Mouse (Mus musculus): ENCODE results near the gene Klhl30. TPM values are rescaled to one million over a fixed set of nuclear protein-coding genes. Genes with fewer than 3 reads are reported as not detected.

The Klhl30 gene
- polyA plus RNA-seq (2012) = not detected in 2 replicates

- TF ChIP-seq GATA1 (IDR thresholded peaks at IDR 0.05; ENCODE audit: low read length) = no peak
Measured at GRCm38 (mm10) chr1:91350841-91351240, at the start of gene Klhl30. Gene Klhl30 (plus strand): TSS chr1:91351016.

DNA sequence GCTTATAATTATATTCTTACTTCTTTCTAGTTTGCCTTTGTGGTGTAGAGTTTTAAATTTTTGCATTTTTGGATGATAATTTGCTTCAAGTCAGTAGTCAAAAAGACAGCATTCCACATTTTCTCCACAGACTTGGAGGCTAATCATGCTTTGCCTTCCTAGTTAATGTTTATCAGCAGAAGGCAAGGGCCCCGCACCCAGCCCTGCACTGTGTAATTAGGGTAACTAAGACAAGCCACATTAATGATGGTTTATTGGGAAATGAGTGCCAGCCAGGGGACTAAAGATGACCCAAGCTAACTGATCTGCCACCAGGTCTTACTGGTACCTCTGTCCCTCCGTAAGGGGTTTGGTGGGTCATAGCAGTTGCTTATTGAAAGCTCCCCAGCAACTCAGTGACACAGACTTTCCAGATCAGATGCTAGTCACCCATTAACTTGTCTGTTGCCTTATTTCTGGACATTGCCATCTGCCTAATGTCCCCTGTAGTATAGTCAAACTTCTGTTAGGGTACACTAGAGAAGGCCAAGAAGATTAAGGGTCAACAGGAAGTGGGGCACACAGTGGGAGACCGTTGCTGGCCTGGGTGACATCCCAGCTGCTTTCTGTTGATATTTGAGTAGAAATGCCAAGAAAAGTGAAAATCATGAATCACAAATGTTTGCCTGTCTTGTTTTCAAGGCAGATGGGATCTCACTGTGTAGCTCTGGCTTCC, 49.5 kb upstream of the Klhl30 start:
- TF ChIP-seq GATA1 (IDR thresholded peaks at IDR 0.05; ENCODE audit: low read length) = no peak

DNA sequence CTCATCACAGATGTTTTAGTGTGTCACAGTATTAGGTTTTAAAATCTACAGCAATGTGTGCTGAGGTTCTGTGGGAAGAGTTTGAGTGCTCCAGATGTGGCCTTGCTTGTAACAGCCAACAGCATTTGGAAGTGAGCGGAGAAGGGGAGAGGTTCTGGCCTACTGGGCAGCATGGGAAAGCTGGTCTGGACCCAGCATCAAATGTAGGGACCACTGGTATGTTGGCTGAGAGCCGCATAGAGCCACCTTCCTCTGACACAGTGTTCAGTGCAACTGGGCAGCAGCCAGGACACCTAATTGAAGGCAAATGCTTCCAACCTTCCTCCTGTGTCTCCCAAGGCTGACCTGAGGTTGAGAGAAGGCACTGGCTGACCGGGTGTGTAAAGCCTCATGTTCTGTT, 48.8 kb upstream of the Klhl30 start:
- TF ChIP-seq GATA1 (IDR thresholded peaks at IDR 0.05; ENCODE audit: low read length) = no peak

DNA sequence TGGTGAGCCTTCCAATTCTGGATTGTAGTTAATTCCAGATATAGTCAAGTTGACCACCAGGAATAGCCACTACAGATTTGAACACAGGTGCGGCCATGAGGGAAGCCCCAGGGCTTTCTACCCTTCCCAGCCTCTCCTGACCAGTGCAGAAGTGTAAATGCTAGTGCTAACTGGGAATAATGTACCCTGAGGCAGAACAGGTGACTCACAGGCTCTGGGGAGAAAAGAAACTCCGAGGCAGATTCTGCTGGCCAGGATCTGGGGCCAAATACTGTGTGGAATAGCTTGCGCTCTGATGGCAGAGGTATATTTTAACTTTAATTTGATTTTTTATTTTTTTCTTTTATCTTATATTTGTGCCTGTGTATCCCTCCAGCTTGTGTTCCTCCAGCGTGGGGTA, 46.2 kb upstream of the Klhl30 start:
- no peak for TF ChIP-seq GATA1 (IDR thresholded peaks at IDR 0.05; ENCODE audit: low read length)

GRCm38 (mm10) chr1:91309366-91310085, 41.3 kb upstream of the Klhl30 start:
- no peak for TF ChIP-seq GATA1 (IDR thresholded peaks at IDR 0.05; ENCODE audit: low read length)

DNA sequence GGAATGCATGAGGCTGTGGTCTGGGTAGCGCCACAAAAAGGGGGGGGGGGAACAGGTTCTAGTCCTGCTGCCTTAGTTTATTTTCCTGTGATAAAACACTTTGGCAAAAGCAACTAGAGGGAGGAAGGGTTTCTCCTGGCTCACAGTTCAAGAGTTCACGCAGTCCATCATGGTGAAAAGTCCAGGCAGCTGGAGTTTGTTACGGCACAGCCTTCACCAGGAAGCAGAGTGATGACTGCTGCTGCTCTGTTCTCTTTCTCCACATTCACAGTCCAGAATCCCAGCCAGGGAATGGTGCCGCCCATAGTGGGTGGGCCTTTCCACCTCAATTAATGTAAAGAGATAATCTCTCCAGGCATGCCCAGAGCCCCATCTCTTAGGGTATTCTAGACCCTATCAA, 38.5 kb upstream of the Klhl30 start:
- TF ChIP-seq GATA1 (IDR thresholded peaks at IDR 0.05; ENCODE audit: low read length) = no peak

DNA sequence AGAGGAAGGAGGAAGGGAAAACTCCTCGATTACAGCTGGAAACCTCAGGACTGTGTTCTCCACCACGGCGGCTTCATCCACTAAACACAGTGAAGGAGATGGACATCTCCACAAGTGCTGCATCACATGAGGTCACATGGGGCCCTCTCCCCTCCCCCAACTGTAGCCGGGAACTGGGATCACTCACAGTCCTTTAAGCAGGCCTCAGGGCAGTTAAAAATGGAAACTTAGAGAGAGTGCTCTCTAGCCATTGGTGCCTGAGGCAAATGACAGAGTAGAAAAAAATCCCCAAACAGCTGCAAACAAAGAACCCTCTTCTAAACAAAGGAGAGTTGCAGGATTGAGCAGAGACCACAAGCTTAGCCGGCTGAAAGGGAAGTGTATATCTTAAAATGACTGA, 37.6 kb upstream of the Klhl30 start:
- TF ChIP-seq GATA1 (IDR thresholded peaks at IDR 0.05; ENCODE audit: low read length) = no peak

DNA sequence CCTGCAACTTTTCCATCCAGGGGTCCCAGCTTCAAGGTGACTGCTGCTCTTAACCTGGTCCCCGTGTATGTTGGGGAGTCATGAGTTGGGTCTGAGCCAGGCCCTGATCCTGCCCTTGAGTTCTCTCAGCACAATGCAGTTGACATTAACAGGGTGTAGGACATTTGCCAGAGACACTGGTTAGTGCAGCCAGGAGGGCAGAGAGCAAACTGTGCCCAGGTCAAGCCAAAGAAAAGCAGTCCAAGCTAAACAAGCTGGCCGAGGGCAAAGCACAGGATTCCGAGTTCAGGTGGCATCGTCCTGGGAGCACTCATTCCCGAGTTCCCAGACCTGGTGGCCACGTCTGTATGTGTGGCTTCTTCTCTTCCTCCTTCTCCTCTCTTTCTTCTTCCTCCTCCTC, 33.2 kb upstream of the Klhl30 start:
- TF ChIP-seq GATA1 (IDR thresholded peaks at IDR 0.05; ENCODE audit: low read length) = no peak

DNA sequence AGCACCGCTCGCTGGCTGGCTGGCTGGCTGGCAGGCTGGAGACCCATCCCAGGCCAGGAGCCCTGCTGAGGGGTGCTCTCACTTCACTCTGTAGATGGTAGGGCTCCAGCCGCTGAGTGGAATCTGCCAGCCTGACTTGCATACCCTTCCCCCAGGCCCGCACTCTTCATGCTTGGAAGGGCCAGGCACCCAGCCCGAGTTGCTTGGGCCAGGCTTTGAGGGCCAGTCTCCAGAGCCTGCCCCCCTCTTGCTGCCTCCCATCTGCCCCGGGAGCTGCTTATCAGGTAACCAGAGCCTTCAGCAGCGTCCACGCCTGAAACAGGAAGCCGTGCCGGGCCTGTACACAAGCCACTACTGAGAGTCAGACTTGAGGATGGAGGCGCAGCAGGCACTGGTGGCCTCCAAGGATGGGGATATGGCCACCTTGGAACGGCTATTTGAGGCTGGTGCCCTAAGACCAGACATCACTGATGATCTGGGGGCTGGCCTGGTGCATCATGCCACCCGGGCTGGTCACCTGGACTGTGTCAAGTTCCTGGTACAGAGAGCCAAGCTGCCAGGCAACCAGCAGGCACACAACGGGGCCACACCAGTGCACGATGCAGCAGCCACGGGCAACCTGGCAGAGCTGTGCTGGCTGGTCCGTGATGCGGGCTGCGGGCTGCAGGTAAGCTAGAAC, 28.9 kb upstream of the Klhl30 start, which contains the start of gene Espnl:
TSS of gene Espnl (plus strand) at position 316 of the 679 bp plus-strand sequence.
- no peak for TF ChIP-seq GATA1 (IDR thresholded peaks at IDR 0.05; ENCODE audit: low read length)

- TF ChIP-seq GATA1 (IDR thresholded peaks at IDR 0.05; ENCODE audit: low read length) = no peak
Measured at GRCm38 (mm10) chr1:91324646-91325045, 26.2 kb upstream of the Klhl30 start.

GRCm38 (mm10) chr1:91325488-91326042, 25.3 kb upstream of the Klhl30 start:
- no peak for TF ChIP-seq GATA1 (IDR thresholded peaks at IDR 0.05; ENCODE audit: low read length)

DNA sequence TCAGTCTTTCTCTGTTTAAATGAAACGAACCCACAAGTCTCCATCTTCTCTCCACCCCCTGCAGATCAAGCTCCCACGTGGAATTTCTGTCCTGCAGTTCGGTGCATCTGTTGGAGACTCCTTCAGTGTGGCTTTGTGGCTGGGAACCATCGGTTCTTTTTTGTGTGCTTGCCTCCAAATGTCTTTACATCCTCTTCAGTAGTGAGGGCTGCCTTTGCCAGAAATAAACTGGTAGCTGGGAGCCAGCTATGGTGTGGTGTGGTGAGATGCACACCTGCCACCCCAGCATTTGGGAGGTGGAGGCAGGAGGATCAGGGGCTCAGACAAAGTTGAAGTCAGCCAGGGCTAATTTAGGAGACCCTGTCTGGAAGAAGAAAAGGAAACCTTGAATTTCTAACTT, 18.7 kb upstream of the Klhl30 start:
- TF ChIP-seq GATA1 (IDR thresholded peaks at IDR 0.05; ENCODE audit: low read length) = no peak

GRCm38 (mm10) chr1:91333582-91333981, 17.2 kb upstream of the Klhl30 start:
- no peak for TF ChIP-seq GATA1 (IDR thresholded peaks at IDR 0.05; ENCODE audit: low read length)

- TF ChIP-seq GATA1 (IDR thresholded peaks at IDR 0.05; ENCODE audit: low read length) = no peak
Measured at GRCm38 (mm10) chr1:91337355-91337754, 13.5 kb upstream of the Klhl30 start.

- TF ChIP-seq GATA1 (IDR thresholded peaks at IDR 0.05; ENCODE audit: low read length) = no peak
Measured at GRCm38 (mm10) chr1:91344001-91344400, 6.8 kb upstream of the Klhl30 start.

All from G1E-ER4 (cell line).